Mouse (Mus musculus): ENCODE measurements around the gene Oosp1. TPM values are rescaled to one million over a fixed set of nuclear protein-coding genes. Genes with fewer than 3 reads are reported as not detected.

Oosp1 gene
- polyA plus RNA-seq, 1 experiment from 2014 or later = not detected

DNA sequence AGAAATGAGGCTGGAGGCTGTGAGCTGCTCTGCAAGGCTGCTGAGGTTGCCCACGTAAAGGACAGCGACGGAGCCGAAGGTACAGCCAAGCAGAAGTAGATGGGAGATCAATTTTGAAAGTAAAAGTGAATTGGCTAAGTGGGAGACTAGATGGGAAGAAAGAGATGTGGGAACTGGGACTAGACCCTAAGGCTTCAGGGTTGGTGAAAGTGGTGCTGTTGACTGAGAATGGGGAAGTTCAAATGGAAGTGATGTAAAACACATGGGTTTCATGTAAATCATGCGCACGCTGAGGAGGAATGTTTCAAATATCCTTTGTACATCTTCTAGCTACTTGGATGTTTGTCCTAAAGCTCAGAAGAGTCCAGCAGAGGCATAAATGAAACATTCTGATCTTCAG, 7.4 kb upstream of the Oosp1 start:
- H3K4me1 ChIP-seq (ENCODE audit: control insufficient read depth, low read depth, low read length) = no peaks in the 10 kb centered on the region
- no peak for ATAC-seq (ENCODE audit: low read depth)
- WGBS (ENCODE audit: insufficient replicate concordance) = 71% methylated on average over 6 of the region's 6 CpGs

DNA sequence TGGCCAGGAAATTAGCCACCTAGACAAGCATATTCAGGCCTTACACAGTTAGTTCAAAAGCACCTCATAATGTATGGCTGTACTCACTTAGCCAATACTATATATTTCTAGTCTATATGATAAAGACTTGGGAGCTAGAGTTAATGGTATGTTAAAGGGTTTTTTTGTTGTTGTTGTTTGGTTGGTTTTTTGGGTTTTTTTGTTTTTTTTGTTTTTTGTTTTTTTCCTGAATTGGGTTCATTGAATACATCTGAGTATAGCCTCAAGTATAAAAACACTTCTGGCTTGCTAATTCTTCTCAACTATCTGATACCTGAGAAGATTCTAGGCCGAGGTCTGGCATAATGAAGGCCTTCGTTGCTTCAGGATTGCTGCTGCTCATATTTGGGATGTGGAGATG, 5.8 kb upstream of the Oosp1 start, which contains the start of gene Oosp3:
Oosp3 (plus strand) TSS at position 301 of the 400 bp plus-strand sequence.
- no peak for ATAC-seq (ENCODE audit: low read depth)
- no peaks in the 10 kb centered on the region for H3K27me3 ChIP-seq (ENCODE audit: control insufficient read depth, insufficient read depth, low read depth, low read length)
- 61% methylated on average over 2 of the region's 2 CpGs for WGBS (ENCODE audit: insufficient replicate concordance)
- H3K4me3 ChIP-seq (ENCODE audit: low read depth, low read length) = no peak within 1 kb of the TSS
- H3K4me2 ChIP-seq (ENCODE audit: low read depth, low read length) = no peak within 1 kb of the TSS
- H3K9me3 ChIP-seq (replicated peaks; ENCODE audit: control insufficient read depth, low read length) = no peaks in the 10 kb centered on the region
- no peaks in the 10 kb centered on the region for H3K4me1 ChIP-seq (ENCODE audit: control insufficient read depth, low read depth, low read length)
- no peak within 1 kb of the TSS for H3K27ac ChIP-seq (ENCODE audit: low read length)
- no peaks in the 10 kb centered on the region for H3K36me3 ChIP-seq (ENCODE audit: control insufficient read depth, insufficient read depth)
- H3K9ac ChIP-seq (ENCODE audit: low read depth, low read length) = no peak within 1 kb of the TSS

More for the DNA sequence above, 7.4 kb upstream of the Oosp1 start:
- Histone ChIP-seq H3K36me3 (ENCODE audit: control insufficient read depth, insufficient read depth) (no peaks in the 10 kb centered on the region), H3K4me2 (ENCODE audit: low read depth, low read length) (no peak overlapping the region), H3K9ac (ENCODE audit: low read depth, low read length) (no peak overlapping the region), H3K27me3 (ENCODE audit: control insufficient read depth, insufficient read depth, low read depth, low read length) (no peaks in the 10 kb centered on the region), H3K9me3 (replicated peaks; ENCODE audit: control insufficient read depth, low read length) (no peaks in the 10 kb centered on the region), H3K27ac (ENCODE audit: low read length) (no peak overlapping the region), H3K4me3 (ENCODE audit: low read depth, low read length) (no peak overlapping the region)

DNA sequence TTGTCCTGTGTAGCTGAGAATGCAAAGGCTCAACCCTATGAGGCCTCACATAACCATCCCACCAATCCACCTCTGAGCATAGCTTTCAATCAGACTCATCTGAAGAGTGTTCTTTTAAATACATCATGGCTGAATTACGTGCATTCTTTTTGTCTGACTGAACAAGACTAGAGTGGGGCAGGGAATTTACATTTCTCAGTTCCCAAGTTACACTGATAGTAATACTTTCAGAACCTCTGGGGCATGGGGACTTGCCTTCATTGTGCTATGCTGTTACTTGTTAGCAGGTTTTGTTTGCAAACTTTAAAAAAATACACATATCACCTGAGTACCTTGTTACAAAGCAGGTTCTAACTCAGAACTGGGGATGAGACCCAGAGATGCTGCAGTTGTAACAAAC, 504 bp upstream of the Oosp1 start:
- Histone ChIP-seq H3K27me3 (ENCODE audit: control insufficient read depth, insufficient read depth, low read depth, low read length) (no peaks in the 10 kb centered on the region), H3K4me3 (ENCODE audit: low read depth, low read length) (no peak overlapping the region), H3K27ac (ENCODE audit: low read length) (no peak overlapping the region), H3K4me2 (ENCODE audit: low read depth, low read length) (no peak overlapping the region), H3K4me1 (ENCODE audit: control insufficient read depth, low read depth, low read length) (no peaks in the 10 kb centered on the region), H3K9me3 (replicated peaks; ENCODE audit: control insufficient read depth, low read length) (no peaks in the 10 kb centered on the region), H3K36me3 (ENCODE audit: control insufficient read depth, insufficient read depth) (no peaks in the 10 kb centered on the region), H3K9ac (ENCODE audit: low read depth, low read length) (no peak overlapping the region)
- WGBS (ENCODE audit: insufficient replicate concordance) = 56% methylated on average over 1 of the region's 1 CpGs
- ATAC-seq (ENCODE audit: low read depth) = no peak

DNA sequence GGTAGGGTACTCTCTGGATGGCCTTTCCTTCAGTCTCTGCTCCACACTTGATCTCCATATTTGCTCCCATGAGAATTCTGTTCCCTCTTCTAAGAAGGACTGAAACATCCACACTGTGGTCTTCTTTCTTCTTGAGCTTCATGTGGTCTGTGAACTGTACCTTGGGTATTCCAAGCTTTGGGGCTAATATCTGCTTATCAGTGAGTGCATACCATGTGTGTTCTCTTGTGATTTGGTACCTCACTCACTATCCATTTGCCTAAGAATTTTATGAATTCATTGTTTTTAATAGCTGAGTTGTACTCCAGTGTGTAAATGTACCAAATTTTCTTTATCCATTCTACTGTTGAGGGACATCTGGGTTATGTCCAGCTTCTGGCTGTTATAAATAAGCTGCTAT, 29.4 kb downstream of the Oosp1 start:
- H3K4me1 ChIP-seq (ENCODE audit: control insufficient read depth, low read depth, low read length) = no peaks in the 10 kb centered on the region; the same call in 1 of the 2 replicates
- no peaks in the 10 kb centered on the region for H3K36me3 ChIP-seq (ENCODE audit: control insufficient read depth, insufficient read depth)
- ATAC-seq (ENCODE audit: low read depth) = peak; percentile 35; the same call in 1 of the 2 replicates
- no peak overlapping the region for H3K4me2 ChIP-seq (ENCODE audit: low read depth, low read length)
- no peak overlapping the region for H3K27ac ChIP-seq (ENCODE audit: low read length)
- H3K27me3 ChIP-seq (ENCODE audit: control insufficient read depth, insufficient read depth, low read depth, low read length) = no peaks in the 10 kb centered on the region
- no peaks in the 10 kb centered on the region for H3K9me3 ChIP-seq (replicated peaks; ENCODE audit: control insufficient read depth, low read length)
- no peak overlapping the region for H3K9ac ChIP-seq (ENCODE audit: low read depth, low read length)
- H3K4me3 ChIP-seq (ENCODE audit: low read depth, low read length) = no peak overlapping the region

DNA sequence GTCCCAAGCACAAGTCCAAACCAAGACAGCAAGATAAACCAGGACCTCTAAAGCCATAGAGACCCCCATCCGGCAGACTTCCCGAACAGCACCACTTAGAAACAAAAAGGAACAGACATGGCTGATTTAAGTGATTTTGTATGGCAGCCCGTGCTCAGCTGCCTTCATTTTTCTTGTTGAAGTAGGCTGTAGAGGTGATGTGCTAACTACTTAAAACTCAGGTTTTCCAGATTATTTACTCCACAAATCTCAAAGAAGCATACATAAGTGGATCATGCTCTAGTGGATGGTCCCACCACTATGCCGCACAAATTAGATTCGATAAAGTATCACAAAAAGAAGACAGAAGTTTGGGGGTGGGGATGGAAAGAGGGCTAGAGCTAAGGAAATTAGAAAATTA, 30.5 kb downstream of the Oosp1 start, which contains the start of gene Oosp2:
Oosp2 (minus strand) TSS at position 101 of the 400 bp plus-strand sequence.
- Histone ChIP-seq H3K4me3 (ENCODE audit: low read depth, low read length) (no peak within 1 kb of the TSS), H3K4me2 (ENCODE audit: low read depth, low read length) (no peak within 1 kb of the TSS), H3K4me1 (ENCODE audit: control insufficient read depth, low read depth, low read length) (no peaks in the 10 kb centered on the region; the same call in 1 of the 2 replicates), H3K27me3 (ENCODE audit: control insufficient read depth, insufficient read depth, low read depth, low read length) (no peaks in the 10 kb centered on the region), H3K36me3 (ENCODE audit: control insufficient read depth, insufficient read depth) (no peaks in the 10 kb centered on the region), H3K27ac (ENCODE audit: low read length) (no peak within 1 kb of the TSS), H3K9ac (ENCODE audit: low read depth, low read length) (no peak within 1 kb of the TSS), H3K9me3 (replicated peaks; ENCODE audit: control insufficient read depth, low read length) (no peaks in the 10 kb centered on the region)
- no peak for ATAC-seq (ENCODE audit: low read depth)
- WGBS (ENCODE audit: insufficient replicate concordance) = 84% methylated on average over 5 of the region's 5 CpGs

DNA sequence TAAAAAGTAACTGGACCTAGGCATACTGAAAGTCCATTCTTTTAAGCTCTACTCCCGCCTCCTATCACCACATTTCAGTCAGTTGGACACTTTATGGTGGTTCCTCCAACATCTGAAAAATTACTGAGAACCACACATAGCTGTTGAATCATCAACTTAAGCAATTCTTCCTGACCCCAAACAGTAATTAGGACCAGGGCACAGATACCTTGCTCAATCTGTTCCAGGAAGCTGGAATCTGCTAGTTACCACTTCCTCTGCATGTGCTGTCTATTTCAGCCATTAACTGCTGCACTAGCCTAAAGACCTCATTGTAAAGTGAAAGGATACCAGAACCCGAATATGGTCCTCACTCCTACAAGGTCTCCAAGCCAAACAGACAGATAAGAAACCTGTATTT, 31.8 kb downstream of the Oosp1 start:
- Histone ChIP-seq H3K4me2 (ENCODE audit: low read depth, low read length) (no peak overlapping the region), H3K4me1 (ENCODE audit: control insufficient read depth, low read depth, low read length) (no peaks in the 10 kb centered on the region; the same call in 1 of the 2 replicates), H3K9me3 (replicated peaks; ENCODE audit: control insufficient read depth, low read length) (no peaks in the 10 kb centered on the region), H3K9ac (ENCODE audit: low read depth, low read length) (no peak overlapping the region), H3K4me3 (ENCODE audit: low read depth, low read length) (no peak overlapping the region), H3K27me3 (ENCODE audit: control insufficient read depth, insufficient read depth, low read depth, low read length) (no peaks in the 10 kb centered on the region), H3K36me3 (ENCODE audit: control insufficient read depth, insufficient read depth) (no peaks in the 10 kb centered on the region), H3K27ac (ENCODE audit: low read length) (no peak overlapping the region)
- no peak for ATAC-seq (ENCODE audit: low read depth)
- 44% methylated on average over 2 of the region's 2 CpGs for WGBS (ENCODE audit: insufficient replicate concordance)

DNA sequence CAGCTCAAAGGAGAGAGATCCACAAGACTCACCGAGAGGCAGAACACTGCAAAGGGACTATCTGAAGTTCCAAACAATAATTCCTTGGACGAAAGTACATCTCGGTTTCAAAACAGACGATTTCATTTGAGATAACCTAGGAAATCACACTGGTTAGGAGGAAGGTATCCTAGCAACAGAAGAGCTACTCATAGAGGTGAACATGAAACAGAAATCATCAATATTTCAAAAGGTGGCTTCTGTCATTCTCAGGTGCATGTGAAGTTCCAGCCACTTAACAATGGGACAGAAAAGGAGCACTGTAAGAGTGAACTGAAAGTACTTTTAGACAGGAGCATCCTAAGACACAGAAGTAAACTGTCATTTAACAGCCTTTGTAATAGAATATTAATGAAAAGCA, 41.4 kb downstream of the Oosp1 start:
- no peak overlapping the region for H3K4me2 ChIP-seq (ENCODE audit: low read depth, low read length)
- no peak overlapping the region for H3K9ac ChIP-seq (ENCODE audit: low read depth, low read length)
- no peak overlapping the region for H3K4me3 ChIP-seq (ENCODE audit: low read depth, low read length)
- no peak overlapping the region for H3K27ac ChIP-seq (ENCODE audit: low read length)
- WGBS (ENCODE audit: insufficient replicate concordance) = 62% methylated on average over 4 of the region's 4 CpGs
- no peaks in the 10 kb centered on the region for H3K27me3 ChIP-seq (ENCODE audit: control insufficient read depth, insufficient read depth, low read depth, low read length)
- ATAC-seq (ENCODE audit: low read depth) = no peak
- no peaks in the 10 kb centered on the region for H3K36me3 ChIP-seq (ENCODE audit: control insufficient read depth, insufficient read depth)
- H3K4me1 ChIP-seq (ENCODE audit: control insufficient read depth, low read depth, low read length) = no peaks in the 10 kb centered on the region
- H3K9me3 ChIP-seq (replicated peaks; ENCODE audit: control insufficient read depth, low read length) = no peaks in the 10 kb centered on the region

DNA sequence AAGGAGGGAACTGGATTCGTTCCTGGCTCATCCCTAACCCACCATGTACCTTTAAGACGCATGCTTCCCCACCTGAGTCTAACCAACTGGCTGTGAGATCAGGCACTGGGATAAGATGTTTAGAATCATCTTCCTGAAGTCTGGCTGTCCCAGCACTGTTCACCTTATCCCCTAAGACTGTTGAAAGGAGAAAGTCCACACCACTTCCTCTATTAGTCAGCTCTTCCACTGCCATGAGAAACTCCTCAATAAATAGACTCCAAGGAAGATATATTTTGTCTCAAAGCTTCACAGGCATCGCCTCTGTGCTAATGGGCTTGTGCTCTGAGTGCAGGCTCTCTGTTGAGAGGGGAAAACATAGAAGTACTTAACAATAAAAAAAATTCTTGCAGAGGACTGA, 44.8 kb downstream of the Oosp1 start:
- H3K9me3 ChIP-seq (replicated peaks; ENCODE audit: control insufficient read depth, low read length) = no peaks in the 10 kb centered on the region
- H3K27me3 ChIP-seq (ENCODE audit: control insufficient read depth, insufficient read depth, low read depth, low read length) = no peaks in the 10 kb centered on the region
- no peak overlapping the region for H3K4me2 ChIP-seq (ENCODE audit: low read depth, low read length)
- ATAC-seq (ENCODE audit: low read depth) = no peak
- no peaks in the 10 kb centered on the region for H3K36me3 ChIP-seq (ENCODE audit: control insufficient read depth, insufficient read depth)
- WGBS (ENCODE audit: insufficient replicate concordance) = 50% methylated on average over 3 of the region's 3 CpGs
- H3K27ac ChIP-seq (ENCODE audit: low read length) = no peak overlapping the region
- H3K4me3 ChIP-seq (ENCODE audit: low read depth, low read length) = no peak overlapping the region
- no peak overlapping the region for H3K9ac ChIP-seq (ENCODE audit: low read depth, low read length)
- H3K4me1 ChIP-seq (ENCODE audit: control insufficient read depth, low read depth, low read length) = no peaks in the 10 kb centered on the region

DNA sequence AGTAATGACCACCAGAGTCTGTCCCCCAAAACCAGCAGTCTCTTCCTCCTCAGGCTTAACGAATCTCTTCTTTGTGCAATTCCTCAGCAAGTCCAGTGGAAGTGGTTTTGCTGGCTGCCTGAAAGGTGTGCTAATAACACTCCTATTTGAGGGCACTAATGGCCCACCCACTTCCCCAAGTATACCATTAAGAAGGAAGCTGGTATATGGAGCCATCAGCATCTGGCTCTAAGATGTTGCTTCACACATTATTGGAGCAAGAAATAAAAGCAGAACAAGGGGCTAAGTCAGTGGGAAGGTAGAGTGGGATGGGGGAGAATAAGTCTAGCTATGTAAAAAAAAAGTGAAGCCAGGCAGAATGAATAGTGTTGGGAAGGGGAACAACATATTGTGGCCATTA, 50.2 kb downstream of the Oosp1 start, which contains the start of gene Ms4a3:
Ms4a3 (minus strand) TSS at position 120 of the 400 bp plus-strand sequence.
- 50% methylated on average over 1 of the region's 1 CpGs for WGBS (ENCODE audit: insufficient replicate concordance)
- H3K36me3 ChIP-seq (ENCODE audit: control insufficient read depth, insufficient read depth) = no peaks in the 10 kb centered on the region
- no peak for ATAC-seq (ENCODE audit: low read depth)
- no peak within 1 kb of the TSS for H3K4me2 ChIP-seq (ENCODE audit: low read depth, low read length)
- H3K27me3 ChIP-seq (ENCODE audit: control insufficient read depth, insufficient read depth, low read depth, low read length) = no peaks in the 10 kb centered on the region
- H3K9ac ChIP-seq (ENCODE audit: low read depth, low read length) = no peak within 1 kb of the TSS
- H3K4me1 ChIP-seq (ENCODE audit: control insufficient read depth, low read depth, low read length) = no peaks in the 10 kb centered on the region
- H3K9me3 ChIP-seq (replicated peaks; ENCODE audit: control insufficient read depth, low read length) = no peaks in the 10 kb centered on the region
- peak within 1 kb of the TSS; percentile 13; the same call in 1 of the 2 replicates for H3K4me3 ChIP-seq (ENCODE audit: low read depth, low read length)
- H3K27ac ChIP-seq (ENCODE audit: low read length) = no peak within 1 kb of the TSS
